21 mouse cellular contexts compared by ENCODE assay signal in genomic region chr16:21852374-21852773, GRCm38 (mm10). TPM values are rescaled to one million over a fixed set of nuclear protein-coding genes. Genes with fewer than 3 reads are reported as not detected.
DNase-seq lines count a peak whose midpoint lies in the region; ATAC-seq and TF ChIP-seq lines count a peak whose summit lies in the region.
"Had no signal": no experiment of that assay in that cellular context is flagged by ENCODE, and none has a peak within 500 bp of the region (broad histone marks: within the 10 kb centered on the region; RNA-seq: fewer than 3 reads in every experiment).

No protein-coding gene starts in this region.

- WGBS in intestine, postnatal 0 days = 84% methylated on average over 7 of the region's 7 CpGs
- WGBS in intestine, embryonic 16.5 days = 90% methylated on average over 7 of the region's 7 CpGs
- WGBS in hindbrain, embryonic 15.5 days = 75% methylated on average over 7 of the region's 7 CpGs

- no peak for TF ChIP-seq CTCF in intestine, postnatal 0 days (IDR thresholded peaks at IDR 0.05; ENCODE audit: low read depth)

- ATAC-seq in intestine, postnatal 0 days = no peak
- no peak for ATAC-seq in intestine, embryonic 16.5 days
- ATAC-seq in hindbrain, embryonic 15.5 days (ENCODE audit: low FRiP score, low read depth) = no peak
- ATAC-seq in megakaryocyte-erythroid progenitor cell, adult 5-6 weeks (replicated peaks; ENCODE audit: low FRiP score, low TSS enrichment, poor library complexity, severe bottlenecking) = no peak

- no peak overlapping the region for H3K4me3 ChIP-seq in intestine, postnatal 0 days (ENCODE audit: low read depth, low read length)
- H3K4me3 ChIP-seq in intestine, embryonic 16.5 days (ENCODE audit: low read length) = no peak overlapping the region
- H3K4me3 ChIP-seq in hindbrain, embryonic 15.5 days = no peak overlapping the region
- H3K4me3 ChIP-seq: erythroblast, embryonic 14.5 days; heart, embryonic 12.5 days; myocyte had no signal

- no peaks in the 10 kb centered on the region for H3K27me3 ChIP-seq in intestine, postnatal 0 days (replicated peaks; ENCODE audit: control insufficient read depth, insufficient read depth, low read length)
- H3K27me3 ChIP-seq in intestine, embryonic 16.5 days (replicated peaks; ENCODE audit: control insufficient read depth, insufficient read depth, low read length) = no peaks in the 10 kb centered on the region
- H3K27me3 ChIP-seq in hindbrain, embryonic 15.5 days = no peaks in the 10 kb centered on the region
- H3K27me3 ChIP-seq: heart, embryonic 12.5 days had no signal

- no peak overlapping the region for H3K4me2 ChIP-seq in intestine, postnatal 0 days (replicated peaks; ENCODE audit: low read depth)
- no peak overlapping the region for H3K4me2 ChIP-seq in intestine, embryonic 16.5 days (ENCODE audit: low read depth, low read length)
- no peak overlapping the region for H3K4me2 ChIP-seq in hindbrain, embryonic 15.5 days
- H3K4me2 ChIP-seq: heart, embryonic 12.5 days; liver, embryonic 11.5 days had no signal

- no peaks in the 10 kb centered on the region for H3K4me1 ChIP-seq in intestine, postnatal 0 days (replicated peaks; ENCODE audit: control insufficient read depth, insufficient read depth, low read length)
- peaks cover 8% of the 10 kb centered on the region for H3K4me1 ChIP-seq in intestine, embryonic 16.5 days (ENCODE audit: control insufficient read depth, insufficient read depth, low read length)
- H3K4me1 ChIP-seq in hindbrain, embryonic 15.5 days (replicated peaks) = peaks cover 33% of the 10 kb centered on the region

- H3K9ac ChIP-seq in intestine, postnatal 0 days (ENCODE audit: low read depth, low read length) = no peak overlapping the region
- H3K9ac ChIP-seq in intestine, embryonic 16.5 days (ENCODE audit: low read depth, low read length) = no peak overlapping the region
- H3K9ac ChIP-seq in hindbrain, embryonic 15.5 days = no peak overlapping the region
- H3K9ac ChIP-seq: heart, embryonic 12.5 days had no signal

- H3K36me3 ChIP-seq in intestine, postnatal 0 days (ENCODE audit: control insufficient read depth, insufficient read depth) = no peaks in the 10 kb centered on the region
- H3K36me3 ChIP-seq in intestine, embryonic 16.5 days (ENCODE audit: control insufficient read depth, insufficient read depth, low read length) = no peaks in the 10 kb centered on the region
- H3K36me3 ChIP-seq in hindbrain, embryonic 15.5 days = no peaks in the 10 kb centered on the region
- H3K36me3 ChIP-seq: heart, embryonic 12.5 days had no signal

- H3K9me3 ChIP-seq in intestine, postnatal 0 days (ENCODE audit: control insufficient read depth) = no peaks in the 10 kb centered on the region
- no peaks in the 10 kb centered on the region for H3K9me3 ChIP-seq in intestine, embryonic 16.5 days (ENCODE audit: control insufficient read depth, low read length)
- H3K9me3 ChIP-seq in hindbrain, embryonic 15.5 days = no peaks in the 10 kb centered on the region
- H3K9me3 ChIP-seq: heart, embryonic 12.5 days had no signal

- 0 out of 2 replicates have a peak overlapping the region, but pooled peaks have one; percentile 75 for H3K27ac ChIP-seq in intestine, postnatal 0 days (ENCODE audit: low read depth, low read length)
- H3K27ac ChIP-seq in intestine, embryonic 16.5 days (ENCODE audit: low read length) = no peak overlapping the region
- peak overlapping the region; percentile 69; the same call in 1 of the 2 replicates for H3K27ac ChIP-seq in hindbrain, embryonic 15.5 days (replicated peaks)

- peak; percentile 32 to 41 for DNase-seq in cerebellum, postnatal 25 days
- DNase-seq in cerebellum, postnatal 4 days (ENCODE audit: low spot score in 2 of 2) = no peak
- DNase-seq in brain, adult 2 months (ENCODE audit: low read depth, low spot score) = peak; percentile 76
- no peak for DNase-seq in retina, embryonic 14.5 days (ENCODE audit: low spot score)
- DNase-seq: B cell, adult 2 months; heart, postnatal 14 days; kidney, postnatal 4 days; lung, adult 18-20 months; lung, postnatal 14 days; spleen, adult 18-20 months; thymus, adult 18-20 months; thymus, postnatal 4 days had no signal

RNA-seq across cellular contexts. Expression of gene Map3k13, which starts 58.2 kb away (rescaled TPM):
- polyA plus RNA-seq in intestine, postnatal 0 days (2015; fragmentation: Nextera tagmentation; extraction: Ambion mirVana) = 4.7 and 5.6 TPM in 2 replicates
- 2.2 and 2.8 TPM in 2 replicates for polyA plus RNA-seq in intestine, embryonic 16.5 days (2015; fragmentation: Nextera tagmentation; extraction: Ambion mirVana)
- polyA plus RNA-seq in hindbrain, embryonic 15.5 days (2015; fragmentation: Nextera tagmentation; extraction: Ambion mirVana) = 6.4 and 6.5 TPM in 2 replicates
- 0.67 and 1.5 TPM in 2 replicates for total RNA-seq in megakaryocyte-erythroid progenitor cell, adult 5-6 weeks (2014; fragmentation: Nextera tagmentation)
- 0.14 and 0.15 TPM in 2 replicates for total RNA-seq in megakaryocyte-erythroid progenitor cell, adult 5-6 weeks (2017)
- total RNA-seq: granulocyte monocyte progenitor cell, adult 5-6 weeks had no signal

Comparison
In these comparisons a context has a peak if more than half of its experiments do, and no peak if none do; other contexts are left out.
1. DNase-seq: peak in cerebellum, postnatal 25 days (2 of 2) and brain, adult 2 months (single experiment); none in cerebellum, postnatal 4 days (0 of 2) and retina, embryonic 14.5 days (single experiment).